Mouse (Mus musculus) cerebellum, adult 8-10 months (tissue): ENCODE measurements around the gene Phkg1.
"Not testable (repeated sequence)": the region's sequence is repeated elsewhere in the genome, so short reads cannot be mapped to it uniquely, and the experiment has no call there.

Source experiments
- DNase-seq: peaks from one replicate; pipeline ENCODE4 v3.0.0; 2022

Gene Phkg1

DNA sequence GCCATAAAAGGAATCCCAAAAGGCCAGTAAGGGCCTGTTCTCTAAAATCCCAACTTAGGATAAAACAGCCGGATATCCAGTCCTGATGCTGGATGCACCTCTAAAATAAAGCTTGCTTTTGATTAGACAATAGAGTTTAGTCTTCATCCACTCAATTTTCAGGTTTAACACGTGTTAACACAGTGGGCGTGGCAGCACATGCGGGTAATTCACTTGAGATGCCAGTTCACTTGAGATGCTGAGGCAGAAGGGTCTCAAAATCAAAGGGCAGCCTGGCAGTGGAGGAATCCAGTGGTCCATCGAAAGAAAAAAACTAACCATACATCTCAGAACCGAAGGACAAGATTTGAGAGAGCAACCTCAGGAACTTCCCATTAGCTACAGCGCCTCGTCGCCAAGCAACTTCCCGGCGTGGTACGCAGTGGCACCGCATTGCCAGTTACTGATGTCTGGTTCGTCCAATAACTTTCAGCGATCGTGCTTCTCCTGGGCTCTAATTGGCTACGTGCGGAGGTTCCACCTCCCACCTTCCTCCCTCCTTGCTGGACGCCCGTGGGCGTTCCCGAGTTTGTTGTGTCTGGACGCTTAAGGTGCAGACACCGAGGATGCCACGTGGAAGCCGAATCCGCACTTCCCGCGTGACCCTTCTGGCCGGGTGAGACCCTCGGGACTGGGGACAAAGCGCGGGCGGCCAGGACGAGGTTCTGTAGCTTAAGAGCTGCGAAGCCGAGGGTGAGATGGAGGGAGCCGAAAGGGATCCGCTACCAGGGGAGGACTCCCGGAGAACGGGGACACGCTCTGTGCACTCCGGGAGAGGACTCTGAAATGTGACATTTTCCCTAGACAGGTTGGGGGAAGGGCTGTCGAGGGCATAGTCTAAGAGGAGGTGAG is 2.9 kb downstream of the Phkg1 start, which contains the start of gene Zbed5:
Gene Zbed5 (plus strand): TSS at position 526 of the 891 bp plus-strand sequence.
- DNase-seq, result peak; percentile 80

DNA sequence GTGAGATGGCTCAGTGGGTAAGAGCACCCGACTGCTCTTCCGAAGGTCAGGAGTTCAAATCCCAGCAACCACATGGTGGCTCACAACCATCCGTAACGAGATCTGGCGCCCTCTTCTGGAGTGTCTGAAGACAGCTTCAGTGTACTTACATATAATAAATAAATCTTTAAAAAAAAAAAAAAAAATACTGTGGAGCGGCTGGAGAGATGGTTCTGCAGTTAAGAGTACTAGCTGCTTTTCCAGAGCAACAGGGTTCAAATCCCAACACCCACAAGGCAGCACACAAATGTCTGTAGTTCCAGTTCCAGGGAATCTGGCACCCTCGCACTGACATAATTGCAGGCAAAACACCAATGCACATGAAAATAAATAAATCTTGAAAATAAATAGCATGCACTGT is 8.0 kb downstream of the Phkg1 start:
- DNase-seq, result not testable (repeated sequence)

DNA sequence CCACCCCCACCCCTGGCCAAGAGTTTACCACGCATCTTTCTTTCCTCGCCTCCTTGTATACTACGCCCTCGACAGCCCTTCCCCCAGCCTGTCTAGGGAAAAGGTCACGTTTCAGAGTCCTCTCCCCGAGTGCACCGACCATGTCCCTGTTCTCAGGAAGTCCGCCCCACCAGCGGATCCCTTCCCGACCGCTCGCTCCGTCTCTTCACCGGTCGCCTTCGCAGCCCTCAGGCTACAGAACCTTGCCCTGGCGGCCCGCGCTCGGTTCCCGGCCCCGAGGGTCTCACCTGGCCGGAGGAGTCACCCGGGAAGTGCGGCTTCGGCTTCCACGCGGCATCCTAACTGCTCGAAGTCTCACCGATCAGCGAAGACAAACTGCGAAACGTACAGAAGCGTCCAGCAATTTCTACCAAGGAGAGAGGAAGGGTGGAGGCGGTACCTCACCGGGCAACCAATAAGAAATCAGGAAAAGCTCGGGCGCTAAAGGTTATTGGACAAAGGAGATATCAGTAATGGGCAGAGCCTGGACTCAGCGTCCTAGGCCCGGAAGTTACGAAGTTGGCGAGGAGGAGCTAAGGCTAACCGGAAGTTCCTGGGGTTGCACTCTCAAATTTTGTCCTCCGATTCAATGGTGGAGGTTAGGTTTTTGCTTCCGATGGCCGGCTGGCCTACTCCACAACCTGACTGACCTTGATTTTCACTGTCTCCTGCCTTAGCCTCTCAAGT is 11.3 kb downstream of the Phkg1 start, which contains the start of gene Chchd2:
Gene Chchd2 (minus strand): TSS at position 560 of the 726 bp plus-strand sequence.
- peak; percentile 94 for DNase-seq

DNA sequence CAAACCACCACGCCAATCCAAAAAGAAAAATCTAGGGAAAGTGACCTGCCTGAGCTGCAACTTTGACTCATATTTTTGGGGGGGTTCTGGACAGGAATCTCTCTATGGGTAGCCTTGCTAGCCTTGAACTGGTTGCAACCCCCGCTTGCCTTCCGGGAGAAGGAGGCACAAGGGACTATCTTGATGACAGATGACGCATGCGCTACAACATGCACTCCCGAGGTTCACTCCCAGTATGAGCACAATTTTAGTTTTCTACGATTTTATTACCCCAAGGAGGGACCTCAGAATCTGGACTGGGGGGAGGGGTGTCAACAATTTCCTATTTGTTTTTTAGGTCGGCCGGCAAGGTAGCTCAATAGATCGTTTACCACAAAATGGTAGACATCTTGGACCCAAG is 12.1 kb downstream of the Phkg1 start:
- no peak for DNase-seq

DNA sequence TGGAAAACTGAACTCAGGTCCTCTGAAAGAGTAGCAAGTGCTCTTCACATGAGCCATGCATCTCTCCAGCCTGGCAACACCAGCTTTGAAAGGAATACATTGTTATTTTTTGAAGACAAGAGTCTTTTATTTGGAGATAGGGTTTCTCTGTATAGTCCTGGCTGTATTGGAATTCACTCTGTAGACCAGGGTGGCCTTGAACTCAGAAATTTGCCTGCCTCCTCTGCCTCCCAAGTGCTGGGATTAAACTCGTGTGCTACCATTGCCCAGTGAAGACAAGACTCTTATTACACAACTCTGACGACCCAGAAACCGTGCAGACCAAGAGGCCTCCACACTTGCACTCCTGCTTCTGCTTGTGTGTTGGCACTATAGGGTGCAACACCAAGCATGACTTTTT is 18.5 kb downstream of the Phkg1 start:
- no peak for DNase-seq

DNA sequence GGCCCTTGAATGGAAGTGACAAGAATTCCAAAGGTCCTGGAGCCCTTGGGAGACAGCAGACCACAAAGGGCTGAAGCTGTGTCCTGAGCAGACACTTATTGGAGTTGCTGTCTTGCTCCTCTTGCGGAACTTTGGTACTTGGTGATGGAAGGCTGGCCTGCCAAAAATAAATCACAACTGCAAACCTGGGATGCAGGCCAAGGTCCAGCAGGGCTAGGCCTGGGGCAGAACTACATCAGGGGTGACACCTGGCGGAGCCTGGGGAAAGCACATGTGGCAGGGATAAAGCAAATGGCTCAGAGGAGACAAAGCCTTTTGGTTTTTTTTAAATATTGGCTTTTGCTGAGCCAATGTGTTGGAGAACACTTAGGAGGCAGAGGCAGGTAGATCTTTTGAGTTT is 19.4 kb downstream of the Phkg1 start:
- DNase-seq, result peak; percentile 20

DNA sequence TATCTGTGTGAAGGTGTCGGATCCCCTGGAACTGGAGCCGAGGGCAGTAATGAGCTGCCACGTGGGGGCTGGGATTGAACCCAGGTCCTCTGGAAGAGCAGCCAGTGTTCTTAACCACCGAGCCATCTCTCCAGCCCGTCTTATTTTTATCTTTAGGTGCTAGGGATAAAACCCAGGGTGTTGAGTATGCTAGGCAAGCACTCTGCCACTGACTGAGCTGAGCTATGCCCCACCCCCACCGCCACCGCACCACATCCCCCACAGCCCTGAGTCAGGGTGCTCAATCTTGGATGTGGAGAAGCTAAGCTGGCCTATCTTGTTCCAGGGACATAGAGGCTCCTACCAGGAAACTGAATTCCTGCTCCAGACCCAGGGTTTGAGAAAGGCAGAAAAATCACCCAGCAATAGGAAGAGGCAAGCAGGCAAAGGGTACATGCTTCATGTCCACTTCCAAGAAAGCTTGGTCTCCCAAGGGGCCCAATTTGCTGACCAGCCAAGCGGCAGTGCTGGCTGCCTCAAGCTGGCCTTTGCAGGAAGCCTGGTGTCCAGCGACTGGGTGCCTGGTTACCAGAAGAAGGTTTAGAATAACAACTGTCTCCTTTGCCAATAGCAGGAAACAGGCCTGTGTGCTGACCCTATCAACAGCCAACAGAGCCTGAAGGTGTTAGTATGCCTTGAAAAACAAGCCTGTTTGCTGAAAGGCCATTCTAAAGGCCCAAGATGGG is 20.5 kb downstream of the Phkg1 start:
- DNase-seq, result no peak

DNA sequence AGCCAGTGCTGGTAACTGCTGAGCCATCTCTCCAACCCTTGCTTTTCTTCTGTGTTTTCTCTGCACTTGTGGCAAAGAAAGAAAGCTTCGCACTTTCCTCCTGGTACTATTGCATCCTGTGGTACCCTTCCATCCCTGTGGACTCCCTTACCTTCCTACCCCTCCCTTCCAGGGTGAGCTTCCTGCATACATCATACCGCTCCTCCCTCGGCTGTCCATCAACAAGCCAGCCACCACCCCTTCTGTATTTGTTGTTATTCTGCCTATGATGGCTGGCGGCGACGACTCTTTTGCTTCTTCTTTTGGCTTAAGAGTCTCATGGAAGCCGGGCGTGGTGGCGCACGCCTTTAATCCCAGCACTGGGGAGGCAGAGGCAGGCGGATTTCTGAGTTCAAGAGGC is 23.3 kb downstream of the Phkg1 start:
- no peak for DNase-seq

DNA sequence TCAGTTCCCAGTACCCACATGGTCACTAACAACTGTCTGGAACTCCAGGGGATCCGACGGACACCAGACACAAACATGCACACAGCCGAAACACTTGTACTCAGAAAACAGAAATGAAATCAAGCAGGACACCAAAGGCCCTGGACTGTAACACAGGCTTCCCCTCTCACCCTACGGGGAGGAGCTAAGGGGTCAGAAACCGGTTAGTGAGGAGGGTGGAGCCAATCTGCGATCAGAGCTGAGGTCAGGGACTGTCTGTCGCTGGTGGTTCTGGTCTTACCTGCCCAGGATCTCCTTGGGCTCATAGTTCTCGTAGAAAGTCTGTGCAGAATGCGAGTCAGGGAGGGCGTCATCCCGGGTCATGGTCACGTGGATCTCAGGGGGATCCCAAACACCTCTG is 24.4 kb downstream of the Phkg1 start:
- no peak for DNase-seq

DNA sequence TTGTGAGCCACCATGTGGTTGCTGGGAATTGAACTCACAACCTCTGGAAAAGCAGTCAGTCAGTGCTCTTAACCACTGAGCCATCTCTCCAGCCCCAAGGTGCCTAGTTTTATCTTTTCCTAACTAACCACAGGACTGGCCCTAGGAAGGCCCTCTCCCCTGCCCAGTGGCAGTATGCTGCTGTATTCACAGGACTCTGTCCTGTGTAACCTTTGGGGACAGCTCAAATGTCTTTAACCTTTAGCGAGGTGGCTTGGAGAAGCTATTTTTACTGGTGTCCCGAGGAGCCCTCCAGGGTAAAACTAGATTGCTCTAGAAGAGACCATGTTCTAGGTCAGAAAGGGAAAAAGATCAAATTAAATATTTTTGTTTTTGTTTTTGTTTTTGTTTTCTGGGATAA is 27.1 kb downstream of the Phkg1 start:
- DNase-seq, result no peak

DNA sequence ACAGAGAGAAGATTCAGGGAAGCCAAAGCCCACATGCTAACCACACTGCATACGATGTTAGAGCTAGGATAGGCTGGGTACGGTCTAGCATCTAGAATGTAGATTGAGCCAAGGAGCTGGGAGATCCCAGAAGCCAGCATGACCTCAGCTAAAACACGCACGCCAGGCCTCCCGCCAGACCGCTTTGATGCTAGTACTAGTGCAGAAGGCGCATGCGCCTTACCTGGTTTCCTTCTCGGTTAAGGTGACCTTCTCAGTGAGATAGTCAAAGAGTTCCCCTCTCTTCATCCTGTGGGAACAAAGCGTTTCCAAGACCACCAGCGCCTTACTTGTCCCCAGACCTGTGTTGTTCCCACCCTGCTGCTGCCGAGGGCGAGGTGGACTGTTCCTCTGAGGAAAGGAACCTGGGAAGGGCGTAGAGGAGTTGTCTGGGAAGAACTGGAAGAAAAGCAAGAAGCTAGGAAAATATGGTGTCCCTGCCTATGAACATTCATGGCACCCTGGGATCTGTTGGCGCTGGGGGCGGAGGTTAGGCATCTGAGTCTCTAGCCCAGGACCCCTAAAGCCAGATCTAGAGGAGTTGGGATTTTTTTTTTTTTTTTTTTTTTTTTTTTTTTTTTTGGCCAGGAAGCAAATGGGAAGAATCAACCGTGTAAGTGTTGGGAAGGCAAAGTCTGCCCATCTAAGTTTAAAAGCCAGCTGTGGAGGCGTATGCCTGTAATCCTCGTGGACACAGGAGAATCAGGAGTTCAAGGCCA is 28.9 kb downstream of the Phkg1 start:
- DNase-seq, result no peak

DNA sequence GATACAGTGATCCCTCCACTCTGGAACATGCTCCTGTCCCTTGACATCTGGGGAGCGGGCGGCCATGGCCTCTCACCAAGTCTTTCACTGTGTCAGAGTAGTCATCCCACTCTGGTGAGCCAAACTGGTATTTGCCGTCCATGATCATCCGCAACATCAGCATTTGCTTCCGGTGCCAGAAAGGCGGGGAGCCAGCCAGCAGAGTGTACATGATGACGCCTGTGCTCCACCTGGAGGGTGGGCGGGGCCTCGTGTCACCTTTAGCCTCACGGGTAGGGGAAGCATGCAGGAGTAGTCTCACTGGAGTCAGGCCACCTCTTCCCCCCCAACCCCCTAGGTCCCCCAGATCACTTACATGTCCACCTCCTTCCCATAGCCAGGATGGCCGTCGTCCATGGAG is 32.5 kb downstream of the Phkg1 start:
- no peak for DNase-seq

DNA sequence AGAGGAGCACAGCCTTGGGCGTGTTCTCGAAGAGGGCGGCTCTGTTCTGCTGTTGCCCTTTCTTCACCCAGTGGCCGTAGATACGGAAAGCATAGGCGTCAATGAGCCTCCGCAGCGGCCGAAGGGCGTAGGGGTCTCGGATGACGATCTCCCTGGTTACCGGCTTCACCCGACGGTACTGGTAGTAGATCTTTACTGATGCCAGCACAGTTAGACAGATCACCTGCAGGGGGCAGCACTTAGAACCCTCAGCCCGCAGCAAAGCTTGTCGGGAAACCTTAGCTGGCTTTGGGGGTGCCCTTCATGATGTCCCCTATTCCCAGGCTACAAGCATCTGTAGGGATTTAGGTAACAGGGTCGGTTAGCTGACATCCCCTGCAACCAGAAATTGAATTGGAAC is 33.9 kb downstream of the Phkg1 start:
- DNase-seq, result peak; percentile 27

DNA sequence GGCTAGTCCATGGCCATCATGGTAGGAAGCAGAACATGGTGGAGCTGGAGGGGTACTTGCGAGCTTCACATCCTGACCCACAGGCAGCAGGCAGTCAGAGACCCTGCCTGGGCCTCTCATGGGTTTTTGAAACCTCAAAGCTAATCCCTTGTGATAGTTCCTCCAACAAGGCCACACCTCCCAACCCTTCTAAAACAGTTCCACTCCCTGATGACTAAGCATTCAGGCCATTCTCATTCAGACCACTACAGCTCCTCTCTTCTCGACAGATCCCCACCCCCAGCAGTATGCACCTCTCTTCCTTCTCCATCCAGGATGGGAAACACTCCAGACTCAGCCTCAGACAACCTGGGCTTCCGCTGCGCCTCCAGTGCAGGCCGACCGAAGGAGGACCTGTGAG is 36.0 kb downstream of the Phkg1 start:
- DNase-seq, result no peak

DNA sequence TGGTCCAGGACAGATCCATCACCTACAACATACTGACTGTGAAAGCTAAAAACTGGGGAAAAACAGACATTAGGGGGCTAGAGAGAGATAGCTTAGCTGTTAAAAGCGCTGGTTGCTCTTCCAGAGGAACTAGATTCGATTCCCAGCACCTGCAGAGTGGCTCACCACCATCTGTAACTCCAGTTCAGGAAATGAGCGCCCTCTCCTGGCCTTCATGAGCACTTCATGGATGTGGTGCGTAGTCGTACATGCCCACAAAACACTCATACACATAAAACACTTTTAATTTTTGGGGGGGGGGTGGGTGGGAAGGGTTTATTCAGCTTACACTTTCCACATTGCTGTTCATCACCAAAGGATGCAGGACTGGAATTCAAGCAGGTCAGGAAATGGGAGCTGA is 41.9 kb downstream of the Phkg1 start:
- DNase-seq, result no peak

DNA sequence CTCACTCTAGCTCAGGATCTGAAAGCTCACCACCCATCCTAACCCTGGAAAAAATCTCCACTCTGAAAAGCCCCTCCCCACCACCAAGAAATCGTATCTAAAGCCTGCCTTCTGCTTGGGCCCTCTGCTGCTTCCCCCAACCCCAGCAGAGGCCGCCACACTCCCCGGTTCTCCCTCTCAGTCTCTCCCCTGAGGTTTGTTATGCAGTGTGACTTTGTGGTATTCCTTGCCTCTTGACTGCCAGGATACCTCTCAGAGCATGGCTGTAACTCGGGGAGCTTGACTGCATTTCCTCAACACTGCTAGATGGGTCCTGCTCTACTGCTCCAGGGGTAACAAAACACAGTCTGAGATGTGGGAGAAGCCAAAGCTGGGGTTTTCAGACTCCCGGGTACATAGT is 43.2 kb downstream of the Phkg1 start:
- no peak for DNase-seq

DNA sequence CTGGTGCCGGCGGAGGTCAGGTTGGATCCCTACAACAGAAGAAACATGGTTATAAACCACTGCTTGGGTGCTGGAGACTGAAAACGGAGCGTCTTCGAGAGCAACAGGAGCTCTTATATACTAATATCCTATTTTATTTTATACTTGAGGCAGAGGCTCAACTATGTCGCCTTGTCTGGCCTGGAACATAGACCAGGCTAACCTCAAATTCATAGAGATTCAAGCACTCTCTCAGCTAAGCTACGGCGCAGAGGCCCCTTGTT is 50.9 kb downstream of the Phkg1 start:
- DNase-seq, result peak; percentile 19

DNA sequence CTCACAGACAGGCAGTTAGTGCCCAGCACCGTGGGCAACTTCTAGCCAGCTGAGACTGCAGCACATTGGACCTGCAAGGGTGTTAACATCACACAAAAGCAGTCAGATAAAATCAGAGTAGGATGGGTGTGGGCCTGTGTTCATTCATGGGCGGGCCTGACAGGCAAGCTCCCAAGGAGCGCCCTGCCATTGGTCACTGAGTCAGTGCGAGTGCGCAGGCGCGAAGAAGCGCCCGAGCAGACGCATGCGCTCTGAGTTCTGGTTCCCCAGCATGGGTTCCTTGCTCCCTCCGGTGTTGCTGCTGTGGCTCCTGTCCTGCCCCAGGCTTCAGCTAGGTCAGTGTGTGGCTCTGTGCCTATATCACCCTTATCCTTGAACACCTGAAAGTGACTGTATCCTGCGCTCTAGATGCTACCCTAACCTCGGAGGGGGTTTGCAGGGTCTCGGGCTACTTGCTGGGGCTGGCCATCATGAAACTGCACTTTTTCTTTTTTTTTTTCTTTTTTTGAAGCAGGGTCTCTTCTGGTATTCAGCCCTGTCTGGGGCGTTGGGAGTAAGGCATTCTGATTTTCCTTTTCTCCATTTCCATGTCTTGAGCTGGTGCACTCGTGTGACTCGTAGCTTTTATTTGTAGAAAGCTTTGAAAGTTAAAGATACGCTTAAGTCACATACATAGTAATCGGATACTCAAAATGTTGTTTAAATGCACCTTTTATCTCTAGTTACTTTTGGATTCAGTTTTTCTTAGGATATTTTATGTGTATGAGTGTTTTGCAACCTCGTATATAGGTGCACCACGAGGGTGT is 51.4 kb downstream of the Phkg1 start, which contains the start of gene Sumf2:
Gene Sumf2 (plus strand): TSS at position 235 of the 806 bp plus-strand sequence.
- peak; percentile 94 for DNase-seq

DNA sequence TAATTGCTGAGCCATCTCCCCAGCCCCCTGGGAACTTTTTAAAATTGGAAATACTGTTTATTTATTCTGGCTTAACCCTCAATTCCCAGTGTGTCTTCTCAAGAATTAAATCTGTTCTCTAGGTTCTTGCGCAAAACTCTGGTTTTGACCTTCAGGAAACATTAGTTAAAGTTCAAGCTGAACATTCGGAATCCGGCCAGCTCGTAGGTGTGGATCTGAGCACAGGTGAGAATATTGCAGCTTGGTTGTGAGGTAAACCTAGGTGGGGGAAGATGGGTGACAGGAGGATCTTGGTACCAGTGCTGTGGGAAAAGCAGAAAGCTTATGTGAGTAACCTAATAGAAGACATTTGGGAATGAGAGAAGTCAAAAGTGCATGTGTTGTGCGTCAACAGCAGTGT is 53.5 kb downstream of the Phkg1 start:
- DNase-seq, result no peak
